Mouse (Mus musculus) heart, postnatal 0 days (tissue): ENCODE results near the gene 3110009E18Rik.

Experiments used
- CTCF ChIP-seq: IDR thresholded peaks from 2 replicates; pipeline ENCODE4 v1.5.1; 2016; ENCODE audit warnings: antibody characterized with exemption, control low read depth, low read depth
- EP300 ChIP-seq: IDR thresholded peaks from 2 replicates; pipeline ENCODE4 v1.6.1; 2016; ENCODE audit warnings: antibody characterized with exemption, low read depth

DNA sequence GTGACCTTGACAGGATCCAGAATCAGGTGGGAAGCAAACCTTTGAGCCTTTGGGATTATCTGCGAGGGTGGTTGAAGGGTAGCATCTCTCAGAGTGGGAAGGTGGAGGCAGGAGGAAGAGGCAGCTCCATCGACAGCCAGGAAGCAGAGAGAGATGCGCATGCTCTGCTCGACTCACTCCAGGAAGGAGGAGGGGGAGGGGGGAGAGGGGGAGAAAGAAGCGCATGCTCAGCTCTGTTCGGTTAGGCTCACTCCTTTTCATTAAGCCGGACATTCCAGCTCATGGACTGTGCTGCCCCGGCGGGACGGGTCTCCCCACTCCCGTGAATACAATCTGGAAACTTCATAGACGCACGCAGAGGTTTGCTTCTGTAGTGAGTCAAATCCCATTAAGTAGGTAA, 34.3 kb upstream of the 3110009E18Rik start:
- TF ChIP-seq EP300 (no peak), CTCF (no peak)
